Mouse (Mus musculus): ENCODE measurements around the gene Dhx58. TPM values are rescaled to one million over a fixed set of nuclear protein-coding genes. Genes with fewer than 3 reads are reported as not detected.

Dhx58 gene
- polyA plus RNA-seq, 1 experiment, result 15.1 TPM

- Histone ChIP-seq H3K27me3 (ENCODE audit: control insufficient read depth, insufficient read depth, low read length) (no peaks in the 10 kb centered on the region), H3K4me3 (ENCODE audit: extremely low read depth, insufficient read depth, insufficient read length) (peak overlapping the region; percentile 71), H3K4me1 (ENCODE audit: control insufficient read depth, insufficient read depth, insufficient read length) (peaks cover 14% of the 10 kb centered on the region; the same call in 1 of the 2 replicates), H3K27ac (ENCODE audit: insufficient read depth, low read length) (peak overlapping the region; percentile 18), H3K36me3 (ENCODE audit: control insufficient read depth, insufficient read depth, low read length) (peaks cover 20% of the 10 kb centered on the region)
- TF ChIP-seq CTCF (IDR thresholded peaks at IDR 0.05; ENCODE audit: extremely low read depth, insufficient read depth, insufficient read length, insufficient replicate concordance) (no peak), POLR2A (IDR thresholded peaks at IDR 0.05; ENCODE audit: low read depth, low read length) (no peak)
- WGBS, result 7% methylated on average over 7 of the region's 7 CpGs
- no peak for DNase-seq (ENCODE audit: low read depth in 1 of 2, low spot score in 2 of 2)
These were observed 1.2 kb downstream of the Dhx58 start for GRCm38 (mm10) chr11:100702906-100703305.

DNA sequence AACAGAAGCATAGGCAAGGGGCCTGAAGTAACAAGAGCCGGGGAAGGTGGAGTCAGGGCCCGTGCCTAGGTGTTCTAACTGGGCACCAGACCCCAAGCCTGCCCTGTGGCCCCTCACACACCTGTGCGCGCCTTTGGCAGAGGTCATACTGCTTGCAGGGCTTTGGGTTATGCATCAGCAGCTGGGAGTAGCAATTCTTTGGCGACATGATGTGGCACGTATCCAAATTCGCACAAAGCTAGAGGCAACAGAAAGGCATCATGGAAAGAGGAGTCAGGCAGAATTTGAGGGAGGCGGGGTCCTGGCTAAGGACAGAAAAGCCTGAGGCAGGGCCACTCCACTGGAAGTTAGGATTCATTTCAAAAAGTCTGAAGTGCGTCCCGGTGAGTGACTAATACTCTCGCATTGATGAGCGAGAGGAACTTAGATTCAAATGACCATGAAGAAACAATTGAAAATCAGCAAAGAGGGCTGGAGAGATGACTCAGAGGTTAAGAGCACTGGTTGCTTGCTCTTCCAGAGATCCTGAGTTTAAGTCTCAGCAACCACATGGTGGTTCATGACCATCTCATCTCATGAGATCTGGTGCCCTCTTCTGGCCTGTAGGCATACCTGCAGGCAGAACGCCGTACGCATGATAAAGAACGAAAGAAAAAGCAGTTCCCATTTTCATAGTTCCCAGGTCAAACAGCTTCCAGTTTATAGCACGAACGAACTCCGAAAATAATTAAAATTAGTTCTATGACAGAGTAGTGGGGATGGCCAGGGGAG, 1.8 kb downstream of the Dhx58 start:
- peak overlapping the region; percentile 71 for H3K4me3 ChIP-seq (ENCODE audit: extremely low read depth, insufficient read depth, insufficient read length)
- 50% methylated on average over 19 of the region's 19 CpGs for WGBS
- peak; percentile 77; the same call in 1 of the 2 replicates for TF ChIP-seq CTCF (IDR thresholded peaks at IDR 0.05; ENCODE audit: extremely low read depth, insufficient read depth, insufficient read length, insufficient replicate concordance)
- no peak for TF ChIP-seq POLR2A (IDR thresholded peaks at IDR 0.05; ENCODE audit: low read depth, low read length)
- peak overlapping the region; percentile 18 for H3K27ac ChIP-seq (ENCODE audit: insufficient read depth, low read length)
- H3K4me1 ChIP-seq (ENCODE audit: control insufficient read depth, insufficient read depth, insufficient read length), result peaks cover 14% of the 10 kb centered on the region; the same call in 1 of the 2 replicates
- DNase-seq (ENCODE audit: low read depth in 1 of 2, low spot score in 2 of 2), result peak; percentile 71 to 74
- H3K36me3 ChIP-seq (ENCODE audit: control insufficient read depth, insufficient read depth, low read length), result peaks cover 20% of the 10 kb centered on the region
- H3K27me3 ChIP-seq (ENCODE audit: control insufficient read depth, insufficient read depth, low read length), result no peaks in the 10 kb centered on the region

- Histone ChIP-seq H3K27me3 (ENCODE audit: control insufficient read depth, insufficient read depth, low read length) (no peaks in the 10 kb centered on the region), H3K4me1 (ENCODE audit: control insufficient read depth, insufficient read depth, insufficient read length) (peaks cover 14% of the 10 kb centered on the region; the same call in 1 of the 2 replicates), H3K27ac (ENCODE audit: insufficient read depth, low read length) (no peak overlapping the region), H3K4me3 (ENCODE audit: extremely low read depth, insufficient read depth, insufficient read length) (no peak overlapping the region), H3K36me3 (ENCODE audit: control insufficient read depth, insufficient read depth, low read length) (peaks cover 22% of the 10 kb centered on the region)
- no peak for TF ChIP-seq CTCF (IDR thresholded peaks at IDR 0.05; ENCODE audit: extremely low read depth, insufficient read depth, insufficient read length, insufficient replicate concordance)
- no peak for TF ChIP-seq POLR2A (IDR thresholded peaks at IDR 0.05; ENCODE audit: low read depth, low read length)
- 58% methylated on average over 14 of the region's 14 CpGs for WGBS
- peak in 1 of 2 experiments; percentile 62 for DNase-seq (ENCODE audit: low read depth in 1 of 2, low spot score in 2 of 2)
These were observed 2.8 kb downstream of the Dhx58 start for GRCm38 (mm10) chr11:100701301-100701700.

DNA sequence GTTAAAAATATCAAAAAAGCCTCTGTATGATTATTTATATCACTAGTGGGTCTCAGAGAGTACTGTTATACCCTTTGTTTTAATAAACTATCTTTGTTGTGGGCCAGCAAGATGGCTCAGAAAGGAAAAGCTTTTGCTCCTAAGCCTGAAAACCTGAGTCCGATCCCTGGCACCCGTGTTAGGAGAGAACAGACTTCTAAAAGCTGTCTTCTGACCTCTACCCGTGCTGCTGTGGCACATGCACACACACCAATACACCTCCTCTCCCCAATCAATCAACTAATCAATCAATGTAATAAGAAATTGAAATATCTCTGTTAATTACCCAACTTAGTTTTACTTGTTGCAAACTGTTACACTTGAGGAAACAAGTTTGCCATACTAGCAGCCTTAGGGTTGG, 3.4 kb downstream of the Dhx58 start:
- TF ChIP-seq CTCF (IDR thresholded peaks at IDR 0.05; ENCODE audit: extremely low read depth, insufficient read depth, insufficient read length, insufficient replicate concordance) (no peak), POLR2A (IDR thresholded peaks at IDR 0.05; ENCODE audit: low read depth, low read length) (no peak)
- Histone ChIP-seq H3K27me3 (ENCODE audit: control insufficient read depth, insufficient read depth, low read length) (no peaks in the 10 kb centered on the region), H3K36me3 (ENCODE audit: control insufficient read depth, insufficient read depth, low read length) (peaks cover 22% of the 10 kb centered on the region), H3K4me3 (ENCODE audit: extremely low read depth, insufficient read depth, insufficient read length) (no peak overlapping the region), H3K27ac (ENCODE audit: insufficient read depth, low read length) (no peak overlapping the region), H3K4me1 (ENCODE audit: control insufficient read depth, insufficient read depth, insufficient read length) (peaks cover 14% of the 10 kb centered on the region; the same call in 1 of the 2 replicates)
- WGBS, result 94% methylated on average over 3 of the region's 3 CpGs
- DNase-seq (ENCODE audit: low read depth in 1 of 2, low spot score in 2 of 2), result no peak

DNA sequence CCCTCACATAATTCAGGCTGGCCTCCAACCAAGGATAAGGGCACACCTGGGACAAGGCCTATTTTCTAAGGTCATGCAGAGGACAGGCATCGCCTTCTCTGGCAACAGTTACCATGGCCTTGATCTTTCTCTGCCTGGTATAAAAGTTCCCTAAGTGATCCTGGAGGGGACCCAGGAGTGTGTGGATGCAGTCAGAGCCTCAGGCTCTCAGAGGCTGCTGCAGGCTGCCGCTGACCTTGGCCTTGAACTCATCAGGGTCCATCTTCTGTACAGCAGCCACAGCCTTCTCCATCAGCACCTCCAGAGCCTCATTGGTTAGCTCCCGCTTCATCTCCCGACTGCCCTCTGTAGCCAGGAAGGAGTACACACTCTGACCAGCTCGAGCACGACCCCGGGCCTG, 6.2 kb downstream of the Dhx58 start:
- no peak overlapping the region for H3K4me3 ChIP-seq (ENCODE audit: extremely low read depth, insufficient read depth, insufficient read length)
- 90% methylated on average over 7 of the region's 7 CpGs for WGBS
- no peak for DNase-seq (ENCODE audit: low read depth in 1 of 2, low spot score in 2 of 2)
- H3K4me1 ChIP-seq (ENCODE audit: control insufficient read depth, insufficient read depth, insufficient read length), result peaks cover 8% of the 10 kb centered on the region; the same call in 1 of the 2 replicates
- no peaks in the 10 kb centered on the region for H3K27me3 ChIP-seq (ENCODE audit: control insufficient read depth, insufficient read depth, low read length)
- TF ChIP-seq POLR2A (IDR thresholded peaks at IDR 0.05; ENCODE audit: low read depth, low read length), result no peak
- TF ChIP-seq CTCF (IDR thresholded peaks at IDR 0.05; ENCODE audit: extremely low read depth, insufficient read depth, insufficient read length, insufficient replicate concordance), result no peak
- peaks cover 16% of the 10 kb centered on the region for H3K36me3 ChIP-seq (ENCODE audit: control insufficient read depth, insufficient read depth, low read length)
- no peak overlapping the region for H3K27ac ChIP-seq (ENCODE audit: insufficient read depth, low read length)

- H3K4me3 ChIP-seq (ENCODE audit: extremely low read depth, insufficient read depth, insufficient read length), result no peak overlapping the region
- 46% methylated on average over 5 of the region's 5 CpGs for WGBS
- TF ChIP-seq CTCF (IDR thresholded peaks at IDR 0.05; ENCODE audit: extremely low read depth, insufficient read depth, insufficient read length, insufficient replicate concordance) (peak; percentile 88; the same call in 1 of the 2 replicates), POLR2A (IDR thresholded peaks at IDR 0.05; ENCODE audit: low read depth, low read length) (no peak)
- no peak overlapping the region for H3K27ac ChIP-seq (ENCODE audit: insufficient read depth, low read length)
- H3K27me3 ChIP-seq (ENCODE audit: control insufficient read depth, insufficient read depth, low read length), result peaks cover 1% of the 10 kb centered on the region; the same call in 1 of the 2 replicates
- peaks cover 16% of the 10 kb centered on the region for H3K36me3 ChIP-seq (ENCODE audit: control insufficient read depth, insufficient read depth, low read length)
- peaks cover 4% of the 10 kb centered on the region; the same call in 1 of the 2 replicates for H3K4me1 ChIP-seq (ENCODE audit: control insufficient read depth, insufficient read depth, insufficient read length)
- peak in 1 of 2 experiments; percentile 69 for DNase-seq (ENCODE audit: low read depth in 1 of 2, low spot score in 2 of 2)
These were observed 9.1 kb downstream of the Dhx58 start for GRCm38 (mm10) chr11:100694926-100695325.

GRCm38 (mm10) chr11:100693154-100693553, 10.9 kb downstream of the Dhx58 start:
- no peak for DNase-seq (ENCODE audit: low read depth in 1 of 2, low spot score in 2 of 2)
- 66% methylated on average over 5 of the region's 5 CpGs for WGBS
- Histone ChIP-seq H3K4me1 (ENCODE audit: control insufficient read depth, insufficient read depth, insufficient read length) (peaks cover 4% of the 10 kb centered on the region; the same call in 1 of the 2 replicates), H3K27ac (ENCODE audit: insufficient read depth, low read length) (no peak overlapping the region), H3K27me3 (ENCODE audit: control insufficient read depth, insufficient read depth, low read length) (peaks cover 1% of the 10 kb centered on the region; the same call in 1 of the 2 replicates), H3K4me3 (ENCODE audit: extremely low read depth, insufficient read depth, insufficient read length) (no peak overlapping the region), H3K36me3 (ENCODE audit: control insufficient read depth, insufficient read depth, low read length) (peaks cover 10% of the 10 kb centered on the region)
- TF ChIP-seq CTCF (IDR thresholded peaks at IDR 0.05; ENCODE audit: extremely low read depth, insufficient read depth, insufficient read length, insufficient replicate concordance) (no peak), POLR2A (IDR thresholded peaks at IDR 0.05; ENCODE audit: low read depth, low read length) (no peak)

Measured in spleen, adult 2 months (tissue).